Mouse (Mus musculus) neural tube, embryonic 11.5 days (tissue): ENCODE data around the gene 0610012G03Rik. TPM values are rescaled to one million over a fixed set of nuclear protein-coding genes. Genes with fewer than 3 reads are reported as not detected.

Experiments
- ATAC-seq: fragments of 200-750 bp; cut with Nextera tagmentation; 2 replicates; pipeline ENCODE4 v1.8.0; 2017; ENCODE audit warnings: moderate number of reproducible peaks, mild to moderate bottlenecking, moderate TSS enrichment, moderate library complexity; ENCODE audit not compliant: insufficient read depth, low FRiP score, low TSS enrichment
- DNase-seq: peaks from one replicate; pipeline ENCODE4 v3.0.0-alpha.2; 2015; ENCODE audit warnings: low spot score
- H3K27ac ChIP-seq: fragments of 300-500 bp; sonication (generic); 2 replicates; pipeline ENCODE4 v1.5.1; 2014; ENCODE audit warnings: low read depth, mild to moderate bottlenecking, low read length
- H3K27me3 ChIP-seq: fragments of 300-500 bp; sonication (generic); 2 replicates; pipeline ENCODE4 v1.6.1; 2014; ENCODE audit warnings: mild to moderate bottlenecking, low read length, mixed read lengths; ENCODE audit not compliant: control insufficient read depth, insufficient read depth
- H3K36me3 ChIP-seq: fragments of 300-500 bp; sonication (generic); 2 replicates; pipeline ENCODE4 v1.6.1; 2014; ENCODE audit warnings: mild to moderate bottlenecking, low read length, moderate library complexity, mixed read lengths; ENCODE audit not compliant: control insufficient read depth, insufficient read depth
- H3K4me1 ChIP-seq: fragments of 300-500 bp; sonication (generic); 2 replicates; pipeline ENCODE4 v1.6.1; 2014; ENCODE audit warnings: low read length, mixed read lengths; ENCODE audit not compliant: control insufficient read depth, insufficient read depth
- H3K4me2 ChIP-seq: fragments of 300-500 bp; sonication (generic); 2 replicates; pipeline ENCODE4 v1.6.1; 2014; ENCODE audit warnings: low read depth, mild to moderate bottlenecking, moderate library complexity
- H3K4me3 ChIP-seq: fragments of 300-500 bp; sonication (generic); 2 replicates; pipeline ENCODE4 v1.5.1; 2014; ENCODE audit warnings: low read depth, low read length
- H3K9ac ChIP-seq: fragments of 300-500 bp; sonication (generic); 2 replicates; pipeline ENCODE4 v1.6.1; 2014; ENCODE audit warnings: mild to moderate bottlenecking, low read length
- H3K9me3 ChIP-seq: fragments of 300-500 bp; sonication (generic); 2 replicates; pipeline ENCODE4 v1.6.1; 2016; ENCODE audit warnings: low read length; ENCODE audit not compliant: control insufficient read depth
- WGBS: fragments of 180-500 bp; shearing (Covaris S2); extraction: QIAGEN DNeasy Blood & Tissue Kit; methylation state at CpG from one replicate; pipeline ENCODE4 v1.1.7; 2014; 5-methylcytosine and 5-hydroxymethylcytosine counted together
- polyA plus RNA-seq: library from polyadenylated mRNA; unstranded; fragments of >200 nt; fragmentation: Nextera tagmentation; extraction: Ambion mirVana; gene quantifications from 2 replicates; pipeline ENCODE4 v1.2.1, GENCODE M21; 2014

Gene 0610012G03Rik
- polyA plus RNA-seq, 1 experiment from 2014 or later, result 87.9 TPM

GRCm38 (mm10) chr16:31926547-31927182 is 21.6 kb downstream of the 0610012G03Rik start:
- DNase-seq, result no peak
- no peaks in the 10 kb centered on the region for H3K4me1 ChIP-seq
- H3K9me3 ChIP-seq, result no peaks in the 10 kb centered on the region
- no peak overlapping the region for H3K4me2 ChIP-seq
- H3K9ac ChIP-seq, result no peak overlapping the region
- H3K4me3 ChIP-seq, result no peak overlapping the region
- no peaks in the 10 kb centered on the region for H3K27me3 ChIP-seq
- no peak overlapping the region for H3K27ac ChIP-seq
- WGBS, result 82% methylated on average over 13 of the region's 13 CpGs
- no peak for ATAC-seq
- H3K36me3 ChIP-seq, result no peaks in the 10 kb centered on the region

- Histone ChIP-seq H3K9ac (no peak overlapping the region), H3K9me3 (no peaks in the 10 kb centered on the region), H3K27me3 (no peaks in the 10 kb centered on the region), H3K4me1 (no peaks in the 10 kb centered on the region), H3K36me3 (no peaks in the 10 kb centered on the region), H3K27ac (no peak overlapping the region), H3K4me3 (no peak overlapping the region), H3K4me2 (no peak overlapping the region)
- no peak for ATAC-seq
- DNase-seq, result no peak
- WGBS, result 89% methylated on average over 6 of the region's 6 CpGs
Observed at GRCm38 (mm10) chr16:31926091-31926490, 22.2 kb downstream of the 0610012G03Rik start.

- DNase-seq (no peak), ATAC-seq (no peak)
- H3K4me2 ChIP-seq, result no peak overlapping the region
- H3K27me3 ChIP-seq, result no peaks in the 10 kb centered on the region
- H3K9ac ChIP-seq, result no peak overlapping the region
- no peaks in the 10 kb centered on the region for H3K36me3 ChIP-seq
- H3K4me3 ChIP-seq, result no peak overlapping the region
- no peak overlapping the region for H3K27ac ChIP-seq
- 81% methylated on average over 6 of the region's 6 CpGs for WGBS
- no peaks in the 10 kb centered on the region for H3K4me1 ChIP-seq
- H3K9me3 ChIP-seq, result no peaks in the 10 kb centered on the region
Observed at GRCm38 (mm10) chr16:31924368-31924767, 23.9 kb downstream of the 0610012G03Rik start.

- Histone ChIP-seq H3K4me2 (0 out of 2 replicates have a peak overlapping the region, but pooled peaks have one; percentile 3), H3K9ac (no peak overlapping the region), H3K4me3 (no peak overlapping the region), H3K36me3 (no peaks in the 10 kb centered on the region), H3K4me1 (no peaks in the 10 kb centered on the region), H3K27ac (no peak overlapping the region), H3K27me3 (no peaks in the 10 kb centered on the region), H3K9me3 (no peaks in the 10 kb centered on the region)
- 5% methylated on average over 14 of the region's 14 CpGs for WGBS
- DNase-seq, result peak; percentile 88
- ATAC-seq, result no peak; the same call in 1 of the 2 replicates
Observed at GRCm38 (mm10) chr16:31918248-31918724, 30.0 kb downstream of the 0610012G03Rik start.

- Histone ChIP-seq H3K4me3 (no peak overlapping the region), H3K27me3 (no peaks in the 10 kb centered on the region), H3K9ac (no peak overlapping the region), H3K27ac (no peak overlapping the region), H3K4me2 (no peak overlapping the region), H3K36me3 (no peaks in the 10 kb centered on the region), H3K9me3 (no peaks in the 10 kb centered on the region), H3K4me1 (no peaks in the 10 kb centered on the region)
- WGBS, result 76% methylated on average over 11 of the region's 11 CpGs
- DNase-seq (no peak), ATAC-seq (no peak)
Observed at GRCm38 (mm10) chr16:31917776-31918175, 30.5 kb downstream of the 0610012G03Rik start.

GRCm38 (mm10) chr16:31910281-31910847 is 37.9 kb downstream of the 0610012G03Rik start:
- Histone ChIP-seq H3K9me3 (no peaks in the 10 kb centered on the region), H3K9ac (no peak overlapping the region), H3K27me3 (no peaks in the 10 kb centered on the region), H3K4me2 (no peak overlapping the region), H3K4me1 (no peaks in the 10 kb centered on the region), H3K27ac (no peak overlapping the region), H3K36me3 (no peaks in the 10 kb centered on the region), H3K4me3 (no peak overlapping the region)
- DNase-seq (no peak), ATAC-seq (no peak)
- 78% methylated on average over 10 of the region's 10 CpGs for WGBS

GRCm38 (mm10) chr16:31908959-31909358 is 39.3 kb downstream of the 0610012G03Rik start:
- no peak for DNase-seq
- no peak for ATAC-seq
- H3K4me3 ChIP-seq, result no peak overlapping the region

GRCm38 (mm10) chr16:31906896-31907295 is 41.4 kb downstream of the 0610012G03Rik start:
- no peak for DNase-seq
- peak overlapping the region; percentile 32; the same call in 1 of the 2 replicates for H3K9ac ChIP-seq

More at GRCm38 (mm10) chr16:31908959-31909358, 39.3 kb downstream of the 0610012G03Rik start:
- no peaks in the 10 kb centered on the region for H3K27me3 ChIP-seq
- no peaks in the 10 kb centered on the region for H3K9me3 ChIP-seq
- H3K4me1 ChIP-seq, result no peaks in the 10 kb centered on the region
- 61% methylated on average over 11 of the region's 11 CpGs for WGBS
- H3K9ac ChIP-seq, result no peak overlapping the region
- no peaks in the 10 kb centered on the region for H3K36me3 ChIP-seq
- no peak overlapping the region for H3K4me2 ChIP-seq
- no peak overlapping the region for H3K27ac ChIP-seq

More at GRCm38 (mm10) chr16:31906896-31907295, 41.4 kb downstream of the 0610012G03Rik start:
- Histone ChIP-seq H3K4me2 (peak overlapping the region; percentile 28), H3K9me3 (no peaks in the 10 kb centered on the region), H3K4me3 (no peak overlapping the region), H3K36me3 (no peaks in the 10 kb centered on the region), H3K4me1 (no peaks in the 10 kb centered on the region), H3K27me3 (no peaks in the 10 kb centered on the region), H3K27ac (no peak overlapping the region)
- WGBS, result 12% methylated on average over 9 of the region's 9 CpGs
- no peak for ATAC-seq
